Mouse (Mus musculus): ENCODE measurements at regions not wholly inside any gene's neighbourhood (a gene's known extent, or its start where the extent isn't known, plus 50 kb on each side); places are given as distances from the start of the nearest gene placed in this dataset.

GRCm38 (mm10) chr1:42025781-42026180 lies 669.8 kb upstream of the Pou3f3 start:
- H3K9ac ChIP-seq: no peak overlapping the region
- H3K4me2 ChIP-seq (replicated peaks): no peak overlapping the region
- H3K9me3 ChIP-seq: no peaks in the 10 kb centered on the region
- H3K27ac ChIP-seq: no peak overlapping the region
- no peak for ATAC-seq
- no peaks in the 10 kb centered on the region for H3K4me1 ChIP-seq (replicated peaks)
- H3K27me3 ChIP-seq (replicated peaks): no peaks in the 10 kb centered on the region
- no peaks in the 10 kb centered on the region for H3K36me3 ChIP-seq
- WGBS: 88% methylated on average over 6 of the region's 6 CpGs
- no peak overlapping the region for H3K4me3 ChIP-seq (replicated peaks)

- no peak overlapping the region for H3K4me3 ChIP-seq (replicated peaks)
- H3K27ac ChIP-seq: no peak overlapping the region
- H3K36me3 ChIP-seq: no peaks in the 10 kb centered on the region
- 68% methylated on average over 5 of the region's 5 CpGs for WGBS
- no peak for ATAC-seq
- no peaks in the 10 kb centered on the region for H3K27me3 ChIP-seq (replicated peaks)
- H3K4me1 ChIP-seq (replicated peaks): no peaks in the 10 kb centered on the region
- H3K9ac ChIP-seq: no peak overlapping the region
- H3K9me3 ChIP-seq: no peaks in the 10 kb centered on the region
- H3K4me2 ChIP-seq (replicated peaks): no peak overlapping the region
Measured at GRCm38 (mm10) chr1:42026423-42026822, 669.1 kb upstream of the Pou3f3 start.

- H3K27me3 ChIP-seq (replicated peaks): no peaks in the 10 kb centered on the region
- no peak overlapping the region for H3K4me2 ChIP-seq (replicated peaks)
- WGBS: 85% methylated on average over 2 of the region's 2 CpGs
- no peaks in the 10 kb centered on the region for H3K36me3 ChIP-seq
- H3K9ac ChIP-seq: no peak overlapping the region
- no peak overlapping the region for H3K27ac ChIP-seq
- no peak overlapping the region for H3K4me3 ChIP-seq (replicated peaks)
- no peaks in the 10 kb centered on the region for H3K4me1 ChIP-seq (replicated peaks)
- ATAC-seq: no peak
- no peaks in the 10 kb centered on the region for H3K9me3 ChIP-seq
Measured at GRCm38 (mm10) chr1:42033786-42034185, 661.8 kb upstream of the Pou3f3 start.

- Histone ChIP-seq H3K27ac (no peak overlapping the region), H3K9me3 (no peaks in the 10 kb centered on the region), H3K27me3 (replicated peaks) (no peaks in the 10 kb centered on the region), H3K9ac (no peak overlapping the region), H3K36me3 (no peaks in the 10 kb centered on the region), H3K4me2 (replicated peaks) (no peak overlapping the region), H3K4me3 (replicated peaks) (no peak overlapping the region), H3K4me1 (replicated peaks) (no peaks in the 10 kb centered on the region)
- 78% methylated on average over 4 of the region's 4 CpGs for WGBS
- ATAC-seq: no peak
Measured at GRCm38 (mm10) chr1:42035371-42035770, 660.2 kb upstream of the Pou3f3 start.

GRCm38 (mm10) chr1:42041544-42041943 lies 654.0 kb upstream of the Pou3f3 start:
- 72% methylated on average over 2 of the region's 2 CpGs for WGBS
- no peak for ATAC-seq

DNA sequence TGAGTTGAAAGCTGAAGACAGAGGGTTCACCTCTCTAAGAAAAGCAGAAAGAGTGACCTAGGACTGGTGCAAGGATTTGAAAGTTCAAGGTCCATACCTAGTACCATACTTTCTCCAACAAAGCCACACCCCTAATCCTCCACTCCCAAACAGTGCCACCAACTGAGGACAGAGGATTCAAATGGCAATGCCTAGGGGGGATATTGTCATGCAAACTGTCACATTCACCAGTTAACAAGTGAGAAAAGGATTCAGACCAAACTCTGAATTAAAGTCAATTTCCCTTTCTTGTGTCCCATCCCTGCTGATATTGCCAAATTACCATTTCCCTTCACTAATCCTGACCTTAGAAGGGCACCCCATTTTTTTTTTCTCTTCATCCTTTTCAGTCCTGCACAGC lies 637.1 kb upstream of the Pou3f3 start:
- no peaks in the 10 kb centered on the region for H3K27me3 ChIP-seq (replicated peaks)
- H3K36me3 ChIP-seq: no peaks in the 10 kb centered on the region
- H3K4me1 ChIP-seq (replicated peaks): no peaks in the 10 kb centered on the region
- no peak overlapping the region for H3K27ac ChIP-seq
- no peak overlapping the region for H3K4me3 ChIP-seq (replicated peaks)
- no peak overlapping the region for H3K4me2 ChIP-seq (replicated peaks)
- H3K9ac ChIP-seq: no peak overlapping the region
- H3K9me3 ChIP-seq: no peaks in the 10 kb centered on the region
- ATAC-seq: no peak

More at GRCm38 (mm10) chr1:42041544-42041943, 654.0 kb upstream of the Pou3f3 start:
- no peaks in the 10 kb centered on the region for H3K9me3 ChIP-seq
- no peaks in the 10 kb centered on the region for H3K27me3 ChIP-seq (replicated peaks)
- H3K4me2 ChIP-seq (replicated peaks): no peak overlapping the region
- no peaks in the 10 kb centered on the region for H3K36me3 ChIP-seq
- H3K4me3 ChIP-seq (replicated peaks): no peak overlapping the region
- H3K27ac ChIP-seq: no peak overlapping the region
- H3K4me1 ChIP-seq (replicated peaks): no peaks in the 10 kb centered on the region
- no peak overlapping the region for H3K9ac ChIP-seq

DNA sequence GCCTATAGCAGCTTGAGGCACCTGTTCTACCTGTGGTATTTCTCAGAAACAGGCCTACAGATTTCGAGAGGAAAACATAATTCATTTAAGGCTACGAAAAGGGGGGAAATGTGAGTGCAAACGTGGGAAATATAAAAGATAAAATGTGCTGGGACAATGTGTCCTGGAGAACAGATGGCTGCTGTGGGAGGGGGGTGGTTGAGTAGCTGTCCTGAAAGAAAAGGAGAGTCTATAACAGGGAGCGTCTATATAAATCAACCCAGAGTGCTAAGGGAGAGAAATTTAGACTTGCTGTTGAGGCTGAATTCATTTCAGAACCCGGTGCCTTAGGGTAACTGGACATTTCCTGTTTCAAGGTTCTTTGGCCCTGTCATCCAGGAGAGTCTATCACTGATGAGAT lies 625.5 kb upstream of the Pou3f3 start:
- Histone ChIP-seq H3K27ac (no peak overlapping the region), H3K36me3 (no peaks in the 10 kb centered on the region), H3K9me3 (no peaks in the 10 kb centered on the region), H3K27me3 (replicated peaks) (no peaks in the 10 kb centered on the region), H3K9ac (no peak overlapping the region), H3K4me1 (replicated peaks) (no peaks in the 10 kb centered on the region), H3K4me3 (replicated peaks) (no peak overlapping the region), H3K4me2 (replicated peaks) (no peak overlapping the region)
- 63% methylated on average over 5 of the region's 5 CpGs for WGBS
- ATAC-seq: no peak

DNA sequence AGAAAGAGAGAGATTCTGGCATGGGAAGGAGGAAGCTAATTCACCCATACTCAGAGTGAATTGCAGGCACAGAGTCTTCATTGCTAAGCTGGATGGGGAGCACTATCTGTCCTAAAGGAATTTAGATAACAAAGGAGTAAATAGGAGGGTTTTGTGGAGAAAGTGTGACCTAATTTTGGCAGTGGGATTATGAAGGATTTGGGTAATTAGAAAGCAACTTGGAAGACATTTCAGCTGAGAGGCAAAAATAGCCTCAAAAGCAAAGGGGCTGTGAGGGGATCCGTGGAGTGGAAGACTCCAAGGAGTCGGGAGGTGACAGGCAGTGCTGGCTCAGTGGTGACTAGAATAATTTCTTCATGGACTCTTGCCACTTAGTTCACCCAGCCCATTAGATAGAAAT lies 599.5 kb upstream of the Pou3f3 start:
- Histone ChIP-seq H3K36me3 (no peaks in the 10 kb centered on the region), H3K27me3 (replicated peaks) (no peaks in the 10 kb centered on the region), H3K27ac (no peak overlapping the region), H3K9ac (no peak overlapping the region), H3K4me1 (replicated peaks) (no peaks in the 10 kb centered on the region), H3K9me3 (no peaks in the 10 kb centered on the region), H3K4me3 (replicated peaks) (no peak overlapping the region), H3K4me2 (replicated peaks) (no peak overlapping the region)
- no peak for ATAC-seq
- 73% methylated on average over 2 of the region's 2 CpGs for WGBS

DNA sequence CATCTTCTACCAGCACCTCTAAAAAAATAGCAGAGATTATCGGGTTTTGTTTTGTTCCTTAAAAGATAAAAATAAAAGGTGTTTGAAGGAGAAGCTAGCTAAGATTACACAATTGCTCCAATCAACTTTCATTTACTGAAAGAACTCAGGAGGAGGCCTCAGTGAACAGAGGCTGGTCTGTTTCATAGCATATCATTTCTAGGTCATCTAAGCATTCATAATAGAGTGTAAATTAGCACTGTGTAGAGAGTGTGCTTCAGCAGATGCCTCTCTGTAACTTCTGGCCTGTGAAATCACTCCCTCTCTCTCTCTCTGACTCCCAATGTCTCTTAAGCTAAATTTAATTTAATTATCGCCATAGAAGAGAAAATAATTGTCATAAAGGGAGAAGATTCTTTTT lies 597.0 kb upstream of the Pou3f3 start:
- no peaks in the 10 kb centered on the region for H3K27me3 ChIP-seq (replicated peaks)
- no peaks in the 10 kb centered on the region for H3K9me3 ChIP-seq
- H3K4me3 ChIP-seq (replicated peaks): no peak overlapping the region
- WGBS: 72% methylated on average over 2 of the region's 2 CpGs
- H3K4me1 ChIP-seq (replicated peaks): no peaks in the 10 kb centered on the region
- no peak overlapping the region for H3K9ac ChIP-seq
- ATAC-seq: no peak
- no peak overlapping the region for H3K27ac ChIP-seq
- H3K4me2 ChIP-seq (replicated peaks): no peak overlapping the region
- H3K36me3 ChIP-seq: no peaks in the 10 kb centered on the region

- Histone ChIP-seq H3K9ac (no peak overlapping the region), H3K27ac (no peak overlapping the region), H3K4me2 (replicated peaks) (no peak overlapping the region), H3K36me3 (no peaks in the 10 kb centered on the region), H3K27me3 (replicated peaks) (no peaks in the 10 kb centered on the region), H3K4me3 (replicated peaks) (no peak overlapping the region), H3K9me3 (no peaks in the 10 kb centered on the region), H3K4me1 (replicated peaks) (no peaks in the 10 kb centered on the region)
- WGBS: 63% methylated on average over 5 of the region's 5 CpGs
- ATAC-seq: no peak
Measured at GRCm38 (mm10) chr1:42107521-42107920, 588.0 kb upstream of the Pou3f3 start.

DNA sequence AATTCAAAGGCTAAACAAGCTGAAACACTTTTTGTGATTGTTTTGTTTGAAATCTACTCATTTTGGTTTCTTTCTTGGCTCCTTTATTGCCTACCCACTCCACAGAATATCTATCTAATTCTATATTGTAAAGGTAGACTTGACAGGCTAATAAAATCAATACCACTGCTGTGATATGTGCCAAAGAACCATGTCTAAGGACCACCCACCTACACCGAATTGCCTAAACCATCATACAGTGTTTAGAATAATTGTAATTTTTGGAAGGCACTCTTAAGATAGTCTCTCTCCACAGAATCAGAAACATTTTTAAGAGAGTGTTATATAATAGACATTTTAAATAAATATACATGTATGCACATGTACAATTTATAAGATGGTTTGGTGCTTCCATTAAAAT lies 587.6 kb upstream of the Pou3f3 start:
- H3K4me1 ChIP-seq (replicated peaks): no peaks in the 10 kb centered on the region
- no peaks in the 10 kb centered on the region for H3K9me3 ChIP-seq
- H3K36me3 ChIP-seq: no peaks in the 10 kb centered on the region
- H3K4me3 ChIP-seq (replicated peaks): no peak overlapping the region
- no peak overlapping the region for H3K27ac ChIP-seq
- no peak overlapping the region for H3K4me2 ChIP-seq (replicated peaks)
- no peak for ATAC-seq
- 73% methylated on average over 1 of the region's 1 CpGs for WGBS
- no peaks in the 10 kb centered on the region for H3K27me3 ChIP-seq (replicated peaks)
- H3K9ac ChIP-seq: no peak overlapping the region

DNA sequence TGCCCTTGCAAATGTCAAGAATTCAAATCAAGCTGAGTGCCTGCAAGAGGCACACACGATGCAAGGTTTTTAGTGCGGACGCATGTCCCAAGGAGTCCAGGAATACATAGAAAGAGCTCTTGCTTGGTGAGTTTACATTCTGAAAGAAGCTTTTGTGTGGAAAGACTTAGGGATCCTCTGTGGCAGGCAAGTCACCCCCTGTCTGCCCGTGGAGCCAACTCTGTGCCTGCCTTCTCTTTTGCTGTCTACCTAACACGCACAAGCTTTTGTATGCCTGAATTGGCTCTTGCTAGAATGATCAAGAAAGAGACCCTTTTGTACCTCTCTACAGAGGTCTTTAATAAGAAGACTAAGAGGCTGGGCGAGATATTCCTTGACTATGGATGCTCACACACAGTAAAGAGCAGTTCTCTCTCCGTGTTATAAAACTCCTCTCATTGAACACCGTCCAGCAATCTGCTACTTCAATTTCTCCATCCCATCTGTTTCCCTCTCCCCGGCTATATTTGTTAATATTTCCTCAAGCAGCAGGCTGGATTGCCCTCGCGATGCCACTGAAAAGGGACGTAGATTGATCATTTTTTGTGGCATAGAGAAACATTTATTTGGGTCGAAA lies 543.3 kb upstream of the Pou3f3 start:
- no peaks in the 10 kb centered on the region for H3K36me3 ChIP-seq
- no peak overlapping the region for H3K27ac ChIP-seq
- no peak overlapping the region for H3K4me3 ChIP-seq (replicated peaks)
- H3K9ac ChIP-seq: no peak overlapping the region
- no peaks in the 10 kb centered on the region for H3K9me3 ChIP-seq
- H3K4me2 ChIP-seq (replicated peaks): no peak overlapping the region
- no peaks in the 10 kb centered on the region for H3K4me1 ChIP-seq (replicated peaks)
- H3K27me3 ChIP-seq (replicated peaks): no peaks in the 10 kb centered on the region
- WGBS: 76% methylated on average over 13 of the region's 13 CpGs
- ATAC-seq: no peak

DNA sequence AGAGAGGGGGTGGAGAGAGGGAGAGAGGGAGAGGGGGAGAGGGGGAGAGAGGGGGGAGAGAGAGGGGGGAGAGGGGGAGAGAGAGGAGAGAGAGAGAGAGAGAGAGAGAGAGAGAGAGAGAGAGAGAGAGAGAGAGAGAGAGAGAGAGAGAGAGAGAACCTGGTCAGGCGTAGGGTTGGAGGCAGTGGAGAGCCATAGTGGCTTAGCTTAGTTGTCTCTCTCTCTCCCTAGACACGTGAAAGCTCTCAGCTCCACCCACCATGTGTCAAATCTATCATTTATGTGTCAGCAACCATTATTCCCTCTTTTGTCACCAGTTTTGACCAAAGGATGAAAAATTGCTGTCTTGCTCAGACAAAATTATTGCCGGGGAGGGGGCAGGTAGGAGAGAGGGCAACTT lies 542.7 kb upstream of the Pou3f3 start:
- H3K27ac ChIP-seq: no peak overlapping the region
- H3K27me3 ChIP-seq (replicated peaks): no peaks in the 10 kb centered on the region
- H3K4me3 ChIP-seq (replicated peaks): no peak overlapping the region
- no peaks in the 10 kb centered on the region for H3K9me3 ChIP-seq
- 59% methylated on average over 3 of the region's 3 CpGs for WGBS
- H3K9ac ChIP-seq: no peak overlapping the region
- no peaks in the 10 kb centered on the region for H3K4me1 ChIP-seq (replicated peaks)
- H3K4me2 ChIP-seq (replicated peaks): no peak overlapping the region
- H3K36me3 ChIP-seq: no peaks in the 10 kb centered on the region
- no peak for ATAC-seq

All from intestine, embryonic 15.5 days (tissue).